ENCODE assay signal across 28 mouse cellular contexts in genomic region chr5:6911290-6911689, GRCm38 (mm10).
"Had no signal": no experiment of that assay in that cellular context is flagged by ENCODE, and none has a peak within 500 bp of the region (broad histone marks: within the 10 kb centered on the region; RNA-seq: fewer than 3 reads in every experiment).

No protein-coding gene starts in this region.

- ATAC-seq: forebrain, embryonic 13.5 days; forebrain, embryonic 14.5 days; forebrain, embryonic 15.5 days; forebrain, embryonic 16.5 days; forebrain, postnatal 0 days had no signal

- H3K4me3 ChIP-seq: embryonic facial prominence, embryonic 10.5 days; embryonic facial prominence, embryonic 12.5 days; embryonic facial prominence, embryonic 13.5 days; embryonic facial prominence, embryonic 15.5 days; erythroblast, embryonic 14.5 days; forebrain, embryonic 10.5 days; forebrain, embryonic 12.5 days; forebrain, embryonic 13.5 days; forebrain, embryonic 15.5 days; gastrocnemius, adult 2 months had no signal

- H3K27ac ChIP-seq: embryonic facial prominence, embryonic 10.5 days; embryonic facial prominence, embryonic 12.5 days; embryonic facial prominence, embryonic 13.5 days; embryonic facial prominence, embryonic 15.5 days; forebrain, embryonic 10.5 days; forebrain, embryonic 12.5 days; forebrain, embryonic 13.5 days; forebrain, embryonic 15.5 days; gastrocnemius, adult 2 months had no signal

- H3K36me3 ChIP-seq: embryonic facial prominence, embryonic 10.5 days; embryonic facial prominence, embryonic 12.5 days; embryonic facial prominence, embryonic 13.5 days; embryonic facial prominence, embryonic 15.5 days; forebrain, embryonic 10.5 days; forebrain, embryonic 12.5 days; forebrain, embryonic 15.5 days had no signal

- H3K27me3 ChIP-seq: embryonic facial prominence, embryonic 12.5 days; embryonic facial prominence, embryonic 13.5 days; embryonic facial prominence, embryonic 15.5 days; forebrain, embryonic 12.5 days; forebrain, embryonic 13.5 days; forebrain, embryonic 15.5 days had no signal

- H3K9ac ChIP-seq: embryonic facial prominence, embryonic 12.5 days; embryonic facial prominence, embryonic 13.5 days; embryonic facial prominence, embryonic 15.5 days; forebrain, embryonic 12.5 days; forebrain, embryonic 13.5 days; forebrain, embryonic 15.5 days; forebrain, postnatal 0 days had no signal

- DNase-seq: cerebellum, adult 2 months; cerebellum, adult 8-10 months; cerebellum, adult 9-10 months; cerebellum, adult 9-11 months; cerebellum, postnatal 10 days; cerebellum, postnatal 14 days; cerebellum, postnatal 25 days; cerebellum, postnatal 36 days; embryo, embryonic 11 days; forebrain, postnatal 0 days; gastrocnemius, adult 2 months; gastrocnemius, postnatal 10 days; gastrocnemius, postnatal 14 days; gastrocnemius, postnatal 25 days; gastrocnemius, postnatal 36 days; heart, adult 11 months; heart, adult 18-20 months had no signal

- H3K4me1 ChIP-seq: embryonic facial prominence, embryonic 10.5 days; embryonic facial prominence, embryonic 12.5 days; embryonic facial prominence, embryonic 13.5 days; embryonic facial prominence, embryonic 15.5 days; forebrain, embryonic 10.5 days; forebrain, embryonic 12.5 days; forebrain, embryonic 13.5 days; forebrain, embryonic 15.5 days had no signal

- H3K4me2 ChIP-seq: embryonic facial prominence, embryonic 12.5 days; embryonic facial prominence, embryonic 13.5 days; embryonic facial prominence, embryonic 15.5 days; forebrain, embryonic 12.5 days; forebrain, embryonic 13.5 days; forebrain, embryonic 15.5 days had no signal

- H3K9me3 ChIP-seq: embryonic facial prominence, embryonic 10.5 days; embryonic facial prominence, embryonic 12.5 days; embryonic facial prominence, embryonic 13.5 days; embryonic facial prominence, embryonic 15.5 days; forebrain, embryonic 10.5 days; forebrain, embryonic 12.5 days; forebrain, embryonic 13.5 days; forebrain, embryonic 15.5 days had no signal
